Mouse (Mus musculus): ENCODE data around the gene Piwil1.

- TF ChIP-seq CTCF (IDR thresholded peaks at IDR 0.05; ENCODE audit: borderline replicate concordance, extremely low read depth, insufficient read depth, insufficient read length) (no peak), POLR2A (IDR thresholded peaks at IDR 0.05; ENCODE audit: borderline replicate concordance, extremely low read depth, insufficient read depth, insufficient read length, poor library complexity, severe bottlenecking) (no peak)
These were observed 24.5 kb upstream of the Piwil1 start for GRCm38 (mm10) chr5:128677861-128678260.
